Mouse (Mus musculus) bone marrow macrophage, adult 2 months (primary cell): Measurements from ENCODE around the gene Mdm2.

Experiments
- CTCF ChIP-seq: IDR thresholded peaks from 2 replicates; pipeline ENCODE4 v1.5.1; 2012; ENCODE audit warnings: low read depth, mild to moderate bottlenecking, low read length, moderate library complexity
- POLR2A ChIP-seq: IDR thresholded peaks from 2 replicates; pipeline ENCODE4 v1.6.1; 2012; ENCODE audit warnings: mild to moderate bottlenecking, low read depth, low read length, borderline replicate concordance

DNA sequence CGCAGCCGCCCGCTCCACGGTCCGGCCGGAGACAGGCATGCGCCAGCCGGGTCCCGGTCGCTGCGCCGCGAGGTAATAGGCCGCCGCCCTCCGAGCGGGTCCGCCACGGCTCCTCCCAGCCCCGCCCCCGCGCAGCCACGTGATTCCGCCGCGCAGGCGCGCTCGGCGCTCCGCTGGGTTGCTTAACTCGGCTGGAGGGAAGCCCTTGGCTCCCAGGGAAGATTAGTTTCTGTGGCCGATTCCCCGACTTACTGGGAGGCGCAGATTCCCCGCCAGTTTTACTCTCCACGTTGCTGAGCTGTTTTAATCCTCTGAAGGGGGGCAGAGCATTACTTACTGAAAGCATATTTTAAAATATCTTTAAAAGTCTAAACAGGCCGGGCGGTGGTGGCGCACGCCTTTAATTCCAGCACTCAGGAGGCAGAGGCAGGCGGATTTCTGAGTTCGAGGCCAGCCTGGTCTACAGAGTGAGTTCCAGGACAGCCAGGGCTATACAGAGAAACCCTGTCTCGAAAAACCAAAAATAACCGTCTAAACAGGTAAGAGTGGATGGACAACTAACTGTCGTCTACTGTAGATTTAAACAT is 35.8 kb upstream of the Mdm2 start, which contains the start of gene Slc35e3:
- no peak for TF ChIP-seq CTCF
- TF ChIP-seq POLR2A = no peak
